Mouse (Mus musculus): ENCODE results near the gene Lrpap1. TPM values are rescaled to one million over a fixed set of nuclear protein-coding genes. Genes with fewer than 3 reads are reported as not detected.

Gene Lrpap1
- polyA plus RNA-seq, 1 experiment from 2014 or later: 98.6 TPM

DNA sequence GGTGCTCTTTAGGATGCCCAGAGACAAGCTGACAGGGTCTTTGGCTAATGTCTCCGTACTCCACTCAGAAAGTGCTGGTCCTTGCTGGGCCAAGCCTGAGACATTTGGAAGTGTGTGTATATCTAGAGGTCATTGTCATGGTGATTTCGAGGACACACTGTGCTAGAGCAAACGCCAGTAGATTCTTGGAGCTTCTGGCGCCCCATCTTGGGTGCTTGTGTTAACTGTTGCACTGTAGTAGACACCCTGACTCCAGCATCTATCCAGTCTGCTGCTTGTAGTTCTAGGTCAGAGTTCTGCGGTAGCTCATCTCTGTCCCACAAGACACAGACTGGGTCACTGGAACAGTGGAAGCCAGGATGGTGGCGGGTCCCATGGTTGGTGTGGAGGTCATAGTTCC, 33.7 kb downstream of the Lrpap1 start:
- Histone ChIP-seq H3K9me3 (no peaks in the 10 kb centered on the region), H3K4me3 (no peak overlapping the region), H3K4me1 (replicated peaks) (peaks cover 30% of the 10 kb centered on the region; the same call in 1 of the 2 replicates), H3K27ac (no peak overlapping the region), H3K36me3 (no peaks in the 10 kb centered on the region), H3K27me3 (ENCODE audit: insufficient read depth, poor library complexity, severe bottlenecking) (no peaks in the 10 kb centered on the region)
- no peak for DNase-seq (ENCODE audit: low spot score)
- WGBS: 89% methylated on average over 6 of the region's 6 CpGs

DNA sequence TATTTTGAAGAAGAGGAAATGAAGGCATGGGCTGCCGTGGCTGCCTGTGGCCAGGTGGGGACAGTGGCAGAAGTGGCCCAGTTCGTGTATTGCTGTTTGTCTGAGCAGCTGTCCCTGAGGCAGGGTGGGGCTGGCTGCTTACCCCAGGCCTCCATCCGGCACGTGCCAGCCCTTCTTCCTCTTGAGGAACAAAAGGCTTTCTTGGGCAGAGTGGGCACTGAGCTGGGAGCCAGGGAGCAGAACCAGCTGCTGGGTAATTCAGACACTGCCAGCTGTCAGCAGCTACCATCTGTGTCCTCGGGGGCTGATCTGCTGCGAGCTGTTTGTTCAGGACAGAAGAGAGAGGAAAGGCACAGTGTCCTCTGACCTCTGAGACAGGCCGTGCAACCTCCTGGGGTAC, 34.6 kb downstream of the Lrpap1 start:
- H3K36me3 ChIP-seq: no peaks in the 10 kb centered on the region
- H3K9me3 ChIP-seq: no peaks in the 10 kb centered on the region
- 55% methylated on average over 7 of the region's 7 CpGs for WGBS
- no peaks in the 10 kb centered on the region for H3K27me3 ChIP-seq (ENCODE audit: insufficient read depth, poor library complexity, severe bottlenecking)
- peaks cover 28% of the 10 kb centered on the region; the same call in 1 of the 2 replicates for H3K4me1 ChIP-seq (replicated peaks)
- no peak for DNase-seq (ENCODE audit: low spot score)
- H3K27ac ChIP-seq: peak overlapping the region; percentile 19; the same call in 1 of the 2 replicates
- H3K4me3 ChIP-seq: no peak overlapping the region

DNA sequence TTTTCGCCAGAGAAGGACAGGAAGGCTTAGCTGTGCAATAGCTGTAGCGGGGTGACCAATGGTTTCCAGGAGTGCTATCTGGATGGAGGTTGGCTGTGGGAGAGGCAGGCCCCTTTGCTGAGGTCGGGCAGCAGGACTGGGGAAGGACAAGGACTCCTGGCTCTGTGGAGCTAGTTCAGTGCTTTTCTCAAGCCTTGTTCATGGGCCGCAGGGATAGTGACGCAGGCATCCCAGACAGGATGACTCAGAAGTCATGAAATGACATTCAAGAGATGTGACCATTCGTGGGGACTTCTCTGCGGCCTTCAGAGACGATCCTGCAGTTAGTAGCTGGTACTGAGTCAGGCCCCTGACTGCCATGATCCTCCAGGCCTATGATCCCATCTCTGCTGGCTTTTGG, 35.3 kb downstream of the Lrpap1 start:
- H3K9me3 ChIP-seq: no peaks in the 10 kb centered on the region
- H3K27me3 ChIP-seq (ENCODE audit: insufficient read depth, poor library complexity, severe bottlenecking): no peaks in the 10 kb centered on the region
- 88% methylated on average over 8 of the region's 8 CpGs for WGBS
- no peak overlapping the region for H3K4me3 ChIP-seq
- H3K36me3 ChIP-seq: no peaks in the 10 kb centered on the region
- H3K27ac ChIP-seq: peak overlapping the region; percentile 40; the same call in 1 of the 2 replicates
- no peak for DNase-seq (ENCODE audit: low spot score)
- peaks cover 26% of the 10 kb centered on the region; the same call in 1 of the 2 replicates for H3K4me1 ChIP-seq (replicated peaks)

DNA sequence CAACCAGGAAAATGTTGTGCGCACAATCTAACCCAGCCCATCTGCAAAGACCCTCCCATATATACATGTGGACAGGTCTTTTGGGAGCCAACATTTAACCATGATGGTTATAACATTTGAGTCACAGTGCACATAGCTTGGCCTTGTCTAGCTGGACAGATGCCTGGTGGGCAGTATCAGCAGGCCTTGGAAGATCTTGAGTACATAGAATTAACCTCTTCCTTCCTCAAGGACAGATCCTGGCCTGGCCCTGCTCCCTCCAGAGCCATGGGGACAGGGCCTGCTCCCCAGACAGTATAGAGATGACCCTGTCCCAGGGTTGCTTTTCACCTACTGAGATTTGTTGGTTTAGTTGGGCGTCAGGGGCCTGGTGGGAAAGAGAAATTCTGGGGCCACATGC, 35.7 kb downstream of the Lrpap1 start:
- no peaks in the 10 kb centered on the region for H3K9me3 ChIP-seq
- DNase-seq (ENCODE audit: low spot score): no peak
- no peaks in the 10 kb centered on the region for H3K36me3 ChIP-seq
- 95% methylated on average over 2 of the region's 2 CpGs for WGBS
- H3K4me1 ChIP-seq (replicated peaks): peaks cover 26% of the 10 kb centered on the region; the same call in 1 of the 2 replicates
- no peak overlapping the region for H3K4me3 ChIP-seq
- H3K27ac ChIP-seq: peak overlapping the region; percentile 40; the same call in 1 of the 2 replicates
- no peaks in the 10 kb centered on the region for H3K27me3 ChIP-seq (ENCODE audit: insufficient read depth, poor library complexity, severe bottlenecking)

DNA sequence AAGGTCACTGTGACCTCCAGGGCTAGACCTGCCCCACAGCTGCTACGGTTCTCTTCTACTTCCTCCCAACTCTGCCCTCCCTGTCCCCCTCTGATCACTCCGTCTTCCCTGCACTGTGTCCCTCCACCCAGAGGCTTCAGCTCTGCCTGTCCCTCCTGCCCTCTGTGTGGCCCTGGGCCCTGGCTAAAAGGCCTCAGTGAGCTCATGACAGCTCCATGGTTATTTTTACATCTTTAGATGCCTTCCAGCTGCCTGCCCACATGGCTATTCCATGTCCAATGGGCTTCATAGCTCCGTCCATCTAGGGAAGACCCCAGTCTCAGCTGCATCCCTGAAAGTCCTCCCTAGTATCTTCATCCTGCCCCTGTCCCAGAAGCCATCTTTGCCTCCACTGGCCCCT, 45.5 kb downstream of the Lrpap1 start:
- peaks cover 29% of the 10 kb centered on the region for H3K4me1 ChIP-seq (replicated peaks)
- H3K9me3 ChIP-seq: no peaks in the 10 kb centered on the region
- DNase-seq (ENCODE audit: low spot score): no peak
- H3K36me3 ChIP-seq: no peaks in the 10 kb centered on the region
- WGBS: 78% methylated on average over 3 of the region's 3 CpGs
- peak overlapping the region; percentile 29; the same call in 1 of the 2 replicates for H3K27ac ChIP-seq
- H3K27me3 ChIP-seq (ENCODE audit: insufficient read depth, poor library complexity, severe bottlenecking): peaks cover 48% of the 10 kb centered on the region
- H3K4me3 ChIP-seq: no peak overlapping the region

DNA sequence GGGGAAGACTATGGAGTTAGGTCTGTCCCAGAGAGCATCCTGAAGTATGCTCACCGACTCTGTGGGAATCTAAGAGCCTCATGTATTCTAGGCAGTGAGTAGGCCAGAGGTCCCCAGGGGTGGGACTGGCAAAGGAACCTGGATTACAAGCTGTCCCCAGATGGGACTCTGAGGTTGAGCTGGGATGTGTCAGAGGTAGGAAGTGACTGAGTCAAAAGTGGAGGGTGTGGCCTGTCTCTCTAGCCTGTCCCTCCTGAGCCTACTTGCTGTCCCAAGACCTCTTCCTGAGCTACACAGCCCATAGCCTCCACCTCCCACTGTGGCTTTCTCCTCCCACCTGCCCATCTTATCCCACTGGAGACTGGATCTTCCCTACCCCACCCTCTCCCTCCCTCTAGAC, 47.4 kb downstream of the Lrpap1 start:
- 69% methylated on average over 1 of the region's 1 CpGs for WGBS
- DNase-seq (ENCODE audit: low spot score): no peak
- no peaks in the 10 kb centered on the region for H3K9me3 ChIP-seq
- no peak overlapping the region for H3K4me3 ChIP-seq
- peaks cover 29% of the 10 kb centered on the region for H3K4me1 ChIP-seq (replicated peaks)
- peaks cover 61% of the 10 kb centered on the region for H3K27me3 ChIP-seq (ENCODE audit: insufficient read depth, poor library complexity, severe bottlenecking)
- H3K27ac ChIP-seq: no peak overlapping the region
- no peaks in the 10 kb centered on the region for H3K36me3 ChIP-seq

DNA sequence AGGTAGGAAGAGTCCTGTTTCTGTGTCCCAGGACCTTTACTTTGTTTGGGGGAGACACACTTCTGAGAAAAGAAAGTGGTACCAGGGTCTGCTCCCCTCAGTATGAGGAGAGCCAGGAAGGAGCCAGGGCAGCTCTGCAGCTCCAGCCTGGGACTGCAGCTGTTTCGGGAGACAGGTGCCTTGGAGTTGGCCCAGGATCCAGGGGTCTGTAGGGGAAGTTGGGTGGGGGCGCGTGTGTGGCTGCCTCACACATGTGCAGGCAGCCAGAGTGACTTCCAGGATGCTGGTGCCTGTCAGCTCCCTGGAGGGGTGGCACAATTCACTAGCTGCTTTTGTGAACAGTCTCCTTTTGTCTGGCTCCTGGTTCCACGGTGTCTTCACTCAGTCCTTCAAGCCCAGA, 48.0 kb downstream of the Lrpap1 start:
- Histone ChIP-seq H3K27me3 (ENCODE audit: insufficient read depth, poor library complexity, severe bottlenecking) (peaks cover 61% of the 10 kb centered on the region), H3K27ac (no peak overlapping the region), H3K4me3 (peak overlapping the region; percentile 69), H3K36me3 (no peaks in the 10 kb centered on the region), H3K4me1 (replicated peaks) (peaks cover 29% of the 10 kb centered on the region), H3K9me3 (no peaks in the 10 kb centered on the region)
- DNase-seq (ENCODE audit: low spot score): no peak
- WGBS: 18% methylated on average over 4 of the region's 4 CpGs

DNA sequence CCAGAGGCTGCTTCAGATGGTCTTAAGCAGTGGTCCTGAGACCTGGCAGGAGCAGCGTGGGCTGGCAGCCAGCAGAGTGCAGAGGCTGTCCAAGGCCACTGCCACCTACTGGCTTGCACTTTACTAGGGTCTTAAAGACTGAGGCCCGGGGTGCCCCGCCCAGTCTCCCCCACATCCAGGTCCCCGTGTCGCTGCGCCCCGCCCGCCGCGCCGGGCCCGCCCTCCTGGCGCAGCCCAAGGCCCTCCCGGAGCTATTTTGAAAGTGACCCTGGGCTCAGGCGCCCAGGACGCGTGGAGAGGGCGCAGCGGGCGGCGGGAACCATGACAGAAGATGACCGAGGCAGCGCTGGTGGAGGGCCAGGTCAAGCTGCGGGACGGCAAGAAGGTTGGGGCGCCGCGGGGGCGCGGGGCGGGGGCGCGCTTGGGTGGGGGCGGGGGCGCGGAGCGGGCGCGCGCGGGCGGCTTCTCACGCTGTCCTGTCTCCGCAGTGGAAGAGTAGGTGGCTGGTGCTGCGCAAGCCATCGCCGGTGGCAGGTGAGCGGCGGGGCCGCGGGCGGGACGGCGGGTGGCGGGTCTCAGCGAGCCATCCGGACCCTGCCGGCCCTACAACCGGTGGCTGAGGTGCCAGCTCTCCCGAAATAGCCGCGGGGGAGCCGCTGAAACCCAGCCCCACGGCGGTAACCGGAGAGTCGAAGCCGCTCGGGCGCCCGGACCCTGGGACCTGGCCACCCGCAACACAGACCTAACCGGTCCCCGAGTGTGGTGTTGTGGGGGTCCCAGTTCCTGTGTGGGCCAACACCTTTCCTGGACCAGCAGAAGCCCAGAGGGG, 48.7 kb downstream of the Lrpap1 start, which contains the start of gene Dok7:
Gene Dok7, plus strand, starts transcription at position 163 of the 829 bp plus-strand sequence.
- WGBS: under 1% methylated on average over 74 of the region's 74 CpGs
- Histone ChIP-seq H3K27ac (peak within 1 kb of the TSS; percentile 71), H3K4me1 (replicated peaks) (peaks cover 29% of the 10 kb centered on the region), H3K4me3 (peak within 1 kb of the TSS; percentile 69), H3K9me3 (no peaks in the 10 kb centered on the region), H3K27me3 (ENCODE audit: insufficient read depth, poor library complexity, severe bottlenecking) (peaks cover 61% of the 10 kb centered on the region), H3K36me3 (no peaks in the 10 kb centered on the region)
- peak; percentile 46 for DNase-seq (ENCODE audit: low spot score)

DNA sequence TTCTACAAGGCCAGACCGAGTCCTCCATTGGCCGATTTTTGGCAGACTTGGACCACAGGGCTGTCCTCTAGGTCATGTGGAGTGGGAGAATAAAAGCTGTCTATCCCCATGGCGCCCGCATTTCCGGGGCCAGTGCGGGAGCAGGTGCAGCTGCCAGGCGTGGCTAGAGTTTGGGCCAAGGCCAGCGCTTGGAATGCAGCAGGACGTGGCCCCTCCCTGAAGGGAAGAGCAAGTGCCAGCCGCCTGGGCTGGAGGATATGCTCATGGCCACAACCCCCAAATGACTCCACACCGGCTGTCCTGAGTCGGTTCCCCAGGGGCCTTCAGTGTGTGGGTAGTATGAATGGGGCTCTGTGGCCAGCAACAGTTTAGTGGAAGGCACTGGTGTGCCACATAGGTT, 50.5 kb downstream of the Lrpap1 start:
- no peak for DNase-seq (ENCODE audit: low spot score)
- Histone ChIP-seq H3K9me3 (no peaks in the 10 kb centered on the region), H3K27ac (no peak overlapping the region), H3K36me3 (no peaks in the 10 kb centered on the region), H3K4me3 (no peak overlapping the region), H3K27me3 (ENCODE audit: insufficient read depth, poor library complexity, severe bottlenecking) (peaks cover 61% of the 10 kb centered on the region), H3K4me1 (replicated peaks) (peaks cover 25% of the 10 kb centered on the region)
- 81% methylated on average over 12 of the region's 12 CpGs for WGBS

DNA sequence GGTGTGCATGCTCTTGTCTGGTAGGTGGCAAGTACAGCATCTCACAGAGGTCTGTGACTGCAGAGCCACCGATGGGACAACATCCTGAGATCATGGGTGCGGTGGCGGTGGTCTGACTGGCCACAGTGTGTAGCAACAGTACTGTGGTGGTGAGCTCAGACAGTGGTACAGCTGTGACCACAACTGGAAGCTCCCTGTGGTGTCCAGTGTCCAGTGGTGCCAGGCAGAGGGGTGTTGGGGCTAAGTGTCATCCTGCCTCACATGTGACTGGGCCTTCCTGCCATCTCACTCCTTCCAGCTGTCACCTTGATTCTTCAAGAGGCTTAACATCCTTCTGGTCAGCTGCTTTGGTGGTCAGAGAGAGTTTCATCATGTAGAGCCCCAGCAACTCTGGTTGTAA, 50.9 kb downstream of the Lrpap1 start:
- peaks cover 59% of the 10 kb centered on the region for H3K27me3 ChIP-seq (ENCODE audit: insufficient read depth, poor library complexity, severe bottlenecking)
- H3K27ac ChIP-seq: no peak overlapping the region

DNA sequence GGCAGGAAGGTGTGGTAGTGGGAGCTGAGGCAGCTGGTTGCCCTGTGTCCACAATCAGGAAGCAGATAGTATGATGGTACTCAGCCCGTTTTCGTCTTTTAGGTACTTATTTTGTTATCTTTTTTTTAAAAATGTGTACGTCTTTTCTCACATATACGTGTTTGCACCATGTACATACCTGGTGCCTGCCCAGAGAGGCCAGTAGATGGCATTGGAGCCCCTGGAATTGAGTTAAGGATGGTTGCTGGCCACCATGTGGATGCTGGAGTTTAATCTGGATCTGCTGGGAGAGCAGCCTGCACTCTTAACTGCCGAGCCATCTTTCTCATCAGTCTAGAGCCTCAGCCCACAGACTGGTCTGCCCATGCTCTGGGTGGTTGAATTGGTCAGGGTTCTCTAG, 55.0 kb downstream of the Lrpap1 start:
- Histone ChIP-seq H3K4me1 (replicated peaks) (peaks cover 11% of the 10 kb centered on the region), H3K27me3 (ENCODE audit: insufficient read depth, poor library complexity, severe bottlenecking) (peaks cover 22% of the 10 kb centered on the region), H3K9me3 (no peaks in the 10 kb centered on the region), H3K4me3 (no peak overlapping the region), H3K27ac (no peak overlapping the region), H3K36me3 (no peaks in the 10 kb centered on the region)
- no peak for DNase-seq (ENCODE audit: low spot score)
- WGBS: 76% methylated on average over 5 of the region's 5 CpGs

More for the DNA sequence above, 50.9 kb downstream of the Lrpap1 start:
- 83% methylated on average over 3 of the region's 3 CpGs for WGBS
- H3K4me3 ChIP-seq: no peak overlapping the region
- H3K4me1 ChIP-seq (replicated peaks): peaks cover 25% of the 10 kb centered on the region
- no peaks in the 10 kb centered on the region for H3K36me3 ChIP-seq
- no peak for DNase-seq (ENCODE audit: low spot score)
- H3K9me3 ChIP-seq: no peaks in the 10 kb centered on the region

DNA sequence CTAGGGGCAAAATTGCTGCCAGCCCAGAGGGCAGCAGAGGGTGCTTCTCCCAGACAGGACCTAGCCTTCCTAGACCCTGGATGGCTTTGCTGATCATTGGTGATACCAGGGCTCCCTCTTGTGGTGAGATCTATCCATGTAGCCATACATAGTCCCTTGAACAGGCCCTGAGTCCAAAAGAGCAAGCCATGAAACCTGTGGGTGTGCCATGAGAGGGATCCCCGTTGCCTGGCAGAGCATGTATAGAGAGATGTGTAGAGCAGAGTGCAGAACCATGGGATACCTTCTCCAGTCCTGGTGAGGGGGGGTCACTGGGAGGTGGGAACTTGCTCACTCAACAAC, 62.5 kb downstream of the Lrpap1 start:
- H3K27me3 ChIP-seq (ENCODE audit: insufficient read depth, poor library complexity, severe bottlenecking): 0 out of 2 replicates have a peak, but pooled peaks cover 4% of the 10 kb centered on the region
- peak; percentile 75 for DNase-seq (ENCODE audit: low spot score)
- no peaks in the 10 kb centered on the region for H3K36me3 ChIP-seq
- H3K4me1 ChIP-seq (replicated peaks): peaks cover 12% of the 10 kb centered on the region
- H3K9me3 ChIP-seq: no peaks in the 10 kb centered on the region
- no peak overlapping the region for H3K4me3 ChIP-seq
- no peak overlapping the region for H3K27ac ChIP-seq
- 52% methylated on average over 1 of the region's 1 CpGs for WGBS

DNA sequence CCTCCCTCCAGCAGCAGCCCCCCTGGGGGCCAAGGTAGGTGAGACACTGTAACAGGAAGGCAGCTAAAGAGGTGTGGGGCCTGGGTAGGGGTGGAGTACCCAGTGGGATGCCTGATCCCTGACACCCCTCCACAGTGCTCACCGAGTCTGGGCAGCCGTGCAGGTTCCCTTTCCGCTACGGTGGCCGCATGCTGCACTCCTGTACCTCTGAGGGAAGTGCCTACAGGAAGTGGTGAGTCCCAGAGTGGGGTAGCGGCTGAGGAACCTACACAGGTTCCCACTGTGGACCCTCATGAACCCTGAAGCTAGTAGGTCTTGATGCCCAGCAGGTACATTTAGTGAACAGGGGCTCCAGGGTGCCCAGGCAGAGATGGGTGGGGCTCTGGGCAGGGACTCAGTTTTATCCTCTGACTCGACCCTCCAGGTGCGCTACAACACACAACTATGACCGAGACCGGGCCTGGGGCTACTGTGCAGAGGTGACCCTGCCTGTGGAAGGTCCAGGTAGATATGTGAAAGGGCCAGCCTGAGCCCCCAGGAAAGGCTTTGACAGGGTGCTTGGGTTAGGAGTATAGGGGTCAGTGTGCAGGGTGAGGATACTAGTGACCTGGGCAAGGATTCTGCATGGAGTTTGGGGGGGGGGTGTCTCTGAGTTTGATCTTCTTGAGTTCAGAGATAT, 63.0 kb downstream of the Lrpap1 start:
- Histone ChIP-seq H3K4me3 (no peak overlapping the region), H3K27me3 (ENCODE audit: insufficient read depth, poor library complexity, severe bottlenecking) (0 out of 2 replicates have a peak, but pooled peaks cover 4% of the 10 kb centered on the region), H3K9me3 (no peaks in the 10 kb centered on the region), H3K36me3 (no peaks in the 10 kb centered on the region), H3K4me1 (replicated peaks) (peaks cover 12% of the 10 kb centered on the region), H3K27ac (peak overlapping the region; percentile 62; the same call in 1 of the 2 replicates)
- WGBS: 70% methylated on average over 10 of the region's 10 CpGs
- no peak for DNase-seq (ENCODE audit: low spot score)

Data from hindbrain, embryonic 10.5 days (tissue).